Mouse (Mus musculus): ENCODE data around the gene Tfr2. TPM values are rescaled to one million over a fixed set of nuclear protein-coding genes. Genes with fewer than 3 reads are reported as not detected.

Tfr2 gene
- 4.0 and 4.9 TPM in 2 replicates for polyA plus RNA-seq (2016; fragmentation: Nextera tagmentation; extraction: Ambion mirVana)

- WGBS: 26% methylated on average over 9 of the region's 9 CpGs
- peak; percentile 93 for DNase-seq (ENCODE audit: low spot score)
- H3K36me3 ChIP-seq: no peaks in the 10 kb centered on the region
- H3K9me3 ChIP-seq: no peaks in the 10 kb centered on the region
- peak within 1 kb of the TSS; percentile 27; the same call in 1 of the 2 replicates for H3K4me3 ChIP-seq
- H3K4me1 ChIP-seq: peaks cover 14% of the 10 kb centered on the region
- H3K27ac ChIP-seq: peak within 1 kb of the TSS; percentile 54
- peaks cover 50% of the 10 kb centered on the region for H3K27me3 ChIP-seq (ENCODE audit: insufficient read depth, poor library complexity, severe bottlenecking)
Observed at GRCm38 (mm10) chr5:137569665-137570064, at the start of gene Tfr2. Gene Tfr2, plus strand, starts transcription at chr5:137569840.

- no peak overlapping the region for H3K4me3 ChIP-seq
- no peaks in the 10 kb centered on the region for H3K27me3 ChIP-seq (ENCODE audit: insufficient read depth, poor library complexity, severe bottlenecking)
- peaks cover 96% of the 10 kb centered on the region for H3K36me3 ChIP-seq
- H3K27ac ChIP-seq: no peak overlapping the region
- no peak for DNase-seq (ENCODE audit: low spot score)
- peaks cover 18% of the 10 kb centered on the region for H3K4me1 ChIP-seq
- H3K9me3 ChIP-seq: no peaks in the 10 kb centered on the region
- 77% methylated on average over 9 of the region's 9 CpGs for WGBS
Observed at GRCm38 (mm10) chr5:137521861-137522260, 47.8 kb upstream of the Tfr2 start.

GRCm38 (mm10) chr5:137522711-137523110 lies 46.9 kb upstream of the Tfr2 start:
- no peak for DNase-seq (ENCODE audit: low spot score)
- Histone ChIP-seq H3K4me3 (no peak overlapping the region), H3K27ac (no peak overlapping the region), H3K27me3 (ENCODE audit: insufficient read depth, poor library complexity, severe bottlenecking) (no peaks in the 10 kb centered on the region), H3K36me3 (peaks cover 96% of the 10 kb centered on the region), H3K4me1 (peaks cover 23% of the 10 kb centered on the region), H3K9me3 (no peaks in the 10 kb centered on the region)
- WGBS: 77% methylated on average over 11 of the region's 11 CpGs

- no peaks in the 10 kb centered on the region for H3K27me3 ChIP-seq (ENCODE audit: insufficient read depth, poor library complexity, severe bottlenecking)
- H3K9me3 ChIP-seq: no peaks in the 10 kb centered on the region
- 83% methylated on average over 25 of the region's 25 CpGs for WGBS
- H3K4me1 ChIP-seq: peaks cover 29% of the 10 kb centered on the region
- no peak overlapping the region for H3K4me3 ChIP-seq
- H3K27ac ChIP-seq: no peak overlapping the region
- peaks cover 97% of the 10 kb centered on the region for H3K36me3 ChIP-seq
- no peak for DNase-seq (ENCODE audit: low spot score)
Observed at GRCm38 (mm10) chr5:137523396-137524250, 46.0 kb upstream of the Tfr2 start.

- Histone ChIP-seq H3K36me3 (peaks cover 97% of the 10 kb centered on the region), H3K27me3 (ENCODE audit: insufficient read depth, poor library complexity, severe bottlenecking) (no peaks in the 10 kb centered on the region)
- WGBS: 87% methylated on average over 8 of the region's 8 CpGs
Observed at GRCm38 (mm10) chr5:137524251-137524515, 45.5 kb upstream of the Tfr2 start.

DNA sequence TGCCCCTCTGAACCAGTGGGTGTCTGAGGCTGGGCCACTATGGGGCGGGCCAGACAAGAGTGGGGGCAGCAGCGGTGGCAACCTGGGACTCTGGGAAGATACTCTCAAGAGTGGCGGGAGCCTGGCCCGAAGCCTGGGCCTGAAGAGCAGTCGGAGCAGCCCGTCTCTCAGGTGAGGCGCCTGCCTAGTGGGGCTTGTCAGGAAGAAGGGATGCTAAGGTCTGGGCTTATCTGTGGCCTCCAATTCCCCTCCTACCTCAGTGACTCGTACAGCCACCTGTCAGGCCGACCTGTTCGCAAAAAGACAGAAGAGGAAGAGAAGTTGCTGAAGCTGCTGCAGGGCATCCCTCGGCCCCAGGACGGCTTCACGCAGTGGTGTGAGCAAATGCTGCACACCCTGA lies 45.0 kb upstream of the Tfr2 start:
- DNase-seq (ENCODE audit: low spot score): no peak
- H3K4me3 ChIP-seq: no peak overlapping the region
- WGBS: 90% methylated on average over 11 of the region's 13 CpGs
- H3K27me3 ChIP-seq (ENCODE audit: insufficient read depth, poor library complexity, severe bottlenecking): no peaks in the 10 kb centered on the region
- 0 out of 2 replicates have a peak overlapping the region, but pooled peaks have one; percentile 37 for H3K27ac ChIP-seq
- H3K9me3 ChIP-seq: no peaks in the 10 kb centered on the region
- peaks cover 39% of the 10 kb centered on the region for H3K4me1 ChIP-seq
- H3K36me3 ChIP-seq: peaks cover 97% of the 10 kb centered on the region

More at GRCm38 (mm10) chr5:137524251-137524515, 45.5 kb upstream of the Tfr2 start:
- Histone ChIP-seq H3K4me1 (peaks cover 35% of the 10 kb centered on the region), H3K9me3 (no peaks in the 10 kb centered on the region), H3K27ac (no peak overlapping the region), H3K4me3 (no peak overlapping the region)
- DNase-seq (ENCODE audit: low spot score): no peak

DNA sequence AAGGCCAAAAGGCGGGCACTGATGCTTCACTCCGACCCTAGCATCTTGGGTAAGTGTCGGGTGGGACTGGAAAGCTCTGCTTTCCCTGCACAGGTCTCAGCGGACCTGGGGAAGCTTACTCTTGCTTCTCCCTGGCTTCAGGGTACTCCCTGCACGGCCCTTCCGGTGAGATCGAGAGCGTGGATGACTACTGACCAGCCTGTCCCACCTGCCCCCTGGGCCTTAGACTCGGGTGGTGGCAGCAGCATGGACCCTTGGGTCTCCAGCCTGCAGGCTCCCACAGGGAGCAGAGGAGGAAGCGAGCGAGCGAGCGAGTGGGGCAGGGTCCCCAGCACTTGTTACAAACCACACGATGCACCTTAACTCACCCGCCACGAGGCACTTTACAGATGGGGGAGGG lies 44.1 kb upstream of the Tfr2 start:
- WGBS: 85% methylated on average over 16 of the region's 16 CpGs

GRCm38 (mm10) chr5:137526192-137526936 lies 43.3 kb upstream of the Tfr2 start:
- Histone ChIP-seq H3K27ac (no peak overlapping the region; the same call in 1 of the 2 replicates), H3K36me3 (peaks cover 86% of the 10 kb centered on the region), H3K27me3 (ENCODE audit: insufficient read depth, poor library complexity, severe bottlenecking) (no peaks in the 10 kb centered on the region), H3K4me1 (peaks cover 56% of the 10 kb centered on the region), H3K4me3 (peak overlapping the region; percentile 22; the same call in 1 of the 2 replicates), H3K9me3 (no peaks in the 10 kb centered on the region)
- no peak for DNase-seq (ENCODE audit: low spot score)
- 61% methylated on average over 16 of the region's 16 CpGs for WGBS

More for the DNA sequence above, 44.1 kb upstream of the Tfr2 start:
- no peak for DNase-seq (ENCODE audit: low spot score)
- no peaks in the 10 kb centered on the region for H3K27me3 ChIP-seq (ENCODE audit: insufficient read depth, poor library complexity, severe bottlenecking)
- no peaks in the 10 kb centered on the region for H3K9me3 ChIP-seq
- H3K4me1 ChIP-seq: peaks cover 47% of the 10 kb centered on the region
- H3K27ac ChIP-seq: peak overlapping the region; percentile 37; the same call in 1 of the 2 replicates
- H3K4me3 ChIP-seq: no peak overlapping the region
- H3K36me3 ChIP-seq: peaks cover 94% of the 10 kb centered on the region

GRCm38 (mm10) chr5:137527413-137527812 lies 42.2 kb upstream of the Tfr2 start:
- no peak for DNase-seq (ENCODE audit: low spot score)
- Histone ChIP-seq H3K9me3 (no peaks in the 10 kb centered on the region), H3K4me1 (peaks cover 61% of the 10 kb centered on the region), H3K27me3 (ENCODE audit: insufficient read depth, poor library complexity, severe bottlenecking) (no peaks in the 10 kb centered on the region), H3K4me3 (no peak overlapping the region), H3K27ac (no peak overlapping the region), H3K36me3 (peaks cover 75% of the 10 kb centered on the region)
- 52% methylated on average over 1 of the region's 1 CpGs for WGBS

DNA sequence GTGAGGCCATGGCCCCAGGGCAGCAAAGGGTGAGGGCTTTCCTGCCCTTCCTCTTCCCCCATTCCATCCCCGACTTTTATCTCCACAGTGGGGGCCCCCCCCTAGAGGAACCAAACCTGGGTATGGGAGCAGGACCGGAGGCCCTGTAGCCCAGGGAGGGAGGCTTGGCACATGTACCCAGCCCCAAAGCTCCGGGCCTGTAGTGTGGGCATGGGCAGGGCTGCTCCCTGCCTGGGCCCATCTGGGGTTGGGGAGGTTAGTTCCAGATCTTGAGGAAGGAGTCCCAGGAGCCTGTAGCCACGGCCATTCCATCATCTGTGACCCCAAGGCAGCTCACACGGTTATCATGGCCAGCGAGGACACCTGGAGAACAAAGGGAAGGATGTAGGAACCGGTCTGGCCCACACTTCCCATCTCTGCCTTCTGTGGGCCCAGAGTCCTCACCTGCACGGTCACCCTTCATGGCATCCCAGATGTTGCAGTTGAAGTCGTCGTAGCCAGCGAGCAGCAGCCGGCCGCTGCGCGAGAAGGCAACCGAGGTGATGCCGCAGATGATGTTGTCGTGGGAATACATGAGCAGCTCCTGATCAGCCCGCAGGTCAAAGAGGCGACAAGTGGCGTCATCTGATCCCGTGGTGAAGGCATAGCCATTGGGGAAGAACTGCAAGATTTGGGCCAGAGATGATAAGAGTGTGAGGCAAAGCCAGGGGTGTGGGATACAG lies 41.2 kb upstream of the Tfr2 start:
- Histone ChIP-seq H3K9me3 (no peaks in the 10 kb centered on the region), H3K4me3 (peak overlapping the region; percentile 22; the same call in 1 of the 2 replicates), H3K27me3 (ENCODE audit: insufficient read depth, poor library complexity, severe bottlenecking) (no peaks in the 10 kb centered on the region), H3K4me1 (peaks cover 61% of the 10 kb centered on the region), H3K27ac (0 out of 2 replicates have a peak overlapping the region, but pooled peaks have one; percentile 22), H3K36me3 (peaks cover 65% of the 10 kb centered on the region)
- WGBS: 82% methylated on average over 22 of the region's 22 CpGs
- DNase-seq (ENCODE audit: low spot score): no peak

DNA sequence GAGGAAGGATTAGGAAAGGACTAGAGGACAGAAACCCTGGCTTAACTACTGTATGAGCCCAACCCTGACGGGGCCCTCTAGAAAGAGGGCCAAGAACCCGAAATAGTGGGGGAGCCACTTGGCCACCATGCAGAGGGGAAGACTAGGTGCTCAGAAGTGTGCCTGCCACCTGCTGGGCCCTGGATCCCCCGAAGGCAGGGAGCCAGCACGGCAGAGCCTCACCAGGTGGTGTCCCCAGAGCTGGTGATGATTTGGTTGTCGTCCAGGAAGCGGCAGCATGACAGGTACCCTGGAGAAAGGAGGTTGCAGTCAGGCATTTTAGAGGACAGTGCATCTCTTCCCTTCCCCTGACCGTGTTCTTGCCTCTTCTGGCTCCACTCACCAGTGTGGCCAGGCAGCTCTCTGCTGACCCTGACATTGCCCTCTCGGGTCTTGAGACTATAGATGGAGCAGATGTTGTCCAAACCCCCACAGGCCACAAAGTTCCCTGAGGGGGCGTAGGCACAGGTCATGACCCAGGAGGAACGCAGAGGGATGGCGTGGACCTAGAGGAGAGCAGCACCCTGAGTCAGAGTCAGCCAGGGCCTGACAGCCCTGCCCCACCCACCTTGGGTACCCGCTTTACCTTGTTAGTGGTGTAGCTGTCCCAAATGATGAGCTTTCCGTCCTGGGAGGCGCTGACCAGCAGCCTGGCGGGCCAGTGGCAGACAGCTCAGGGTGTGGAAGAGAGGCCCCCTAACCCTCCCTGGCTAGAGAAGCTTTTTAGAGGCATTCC lies 40.2 kb upstream of the Tfr2 start:
- H3K4me1 ChIP-seq: peaks cover 63% of the 10 kb centered on the region
- WGBS: 83% methylated on average over 15 of the region's 15 CpGs
- H3K27ac ChIP-seq: peak overlapping the region; percentile 22; the same call in 1 of the 2 replicates
- H3K9me3 ChIP-seq: no peaks in the 10 kb centered on the region
- no peak for DNase-seq (ENCODE audit: low spot score)
- H3K27me3 ChIP-seq (ENCODE audit: insufficient read depth, poor library complexity, severe bottlenecking): no peaks in the 10 kb centered on the region
- H3K36me3 ChIP-seq: peaks cover 55% of the 10 kb centered on the region
- H3K4me3 ChIP-seq: peak overlapping the region; percentile 88; the same call in 1 of the 2 replicates

GRCm38 (mm10) chr5:137530075-137530474 lies 39.6 kb upstream of the Tfr2 start:
- H3K27ac ChIP-seq: peak overlapping the region; percentile 95; the same call in 1 of the 2 replicates
- H3K27me3 ChIP-seq (ENCODE audit: insufficient read depth, poor library complexity, severe bottlenecking): no peaks in the 10 kb centered on the region
- DNase-seq (ENCODE audit: low spot score): no peak
- peak overlapping the region; percentile 88 for H3K4me3 ChIP-seq
- H3K36me3 ChIP-seq: peaks cover 49% of the 10 kb centered on the region
- no peaks in the 10 kb centered on the region for H3K9me3 ChIP-seq
- peaks cover 63% of the 10 kb centered on the region for H3K4me1 ChIP-seq
- WGBS: 82% methylated on average over 8 of the region's 8 CpGs
